Mouse (Mus musculus) thymus, postnatal 10 days (tissue): Measurements from ENCODE around the gene Rcan2.
"Not testable (repeated sequence)": the region's sequence is repeated elsewhere in the genome, so short reads cannot be mapped to it uniquely, and the experiment has no call there.

Source experiments
- DNase-seq, 2 experiments: peaks; one replicate each; pipeline ENCODE4 v3.0.0; 2021; ENCODE audit warnings: low spot score in 2 of 2

Gene Rcan2

GRCm38 (mm10) chr17:43825411-43825785, 24.2 kb downstream of the Rcan2 start:
- DNase-seq, result not testable (repeated sequence)

- DNase-seq, result no peak
These were observed 26.1 kb downstream of the Rcan2 start for GRCm38 (mm10) chr17:43827261-43827660.

- DNase-seq, result no peak
These were observed 31.4 kb downstream of the Rcan2 start for GRCm38 (mm10) chr17:43832401-43833124.

GRCm38 (mm10) chr17:43840208-43840607, 39.1 kb downstream of the Rcan2 start:
- no peak for DNase-seq

- DNase-seq, result no peak
These were observed 45.6 kb downstream of the Rcan2 start for GRCm38 (mm10) chr17:43846714-43847113.

GRCm38 (mm10) chr17:43848903-43849302, 47.8 kb downstream of the Rcan2 start:
- DNase-seq, result no peak

GRCm38 (mm10) chr17:43855132-43855531, 54.0 kb downstream of the Rcan2 start:
- no peak for DNase-seq

- no peak for DNase-seq
These were observed 54.9 kb downstream of the Rcan2 start for GRCm38 (mm10) chr17:43856081-43856480.

GRCm38 (mm10) chr17:43868808-43869207, 67.7 kb downstream of the Rcan2 start:
- DNase-seq, result no peak

GRCm38 (mm10) chr17:43869677-43870076, 68.5 kb downstream of the Rcan2 start:
- peak; percentile 14 to 55 for DNase-seq

- DNase-seq, result no peak
These were observed 73.3 kb downstream of the Rcan2 start for GRCm38 (mm10) chr17:43874417-43874816.

GRCm38 (mm10) chr17:43877425-43877824, 76.3 kb downstream of the Rcan2 start:
- DNase-seq, result no peak

- DNase-seq, result no peak
These were observed 81.9 kb downstream of the Rcan2 start for GRCm38 (mm10) chr17:43883016-43883415.

- no peak for DNase-seq
These were observed 85.1 kb downstream of the Rcan2 start for GRCm38 (mm10) chr17:43886262-43886661.

GRCm38 (mm10) chr17:43887931-43888330, 86.8 kb downstream of the Rcan2 start:
- no peak for DNase-seq

- no peak for DNase-seq
These were observed 96.2 kb downstream of the Rcan2 start for GRCm38 (mm10) chr17:43897346-43897745.

- DNase-seq, result no peak
These were observed 98.4 kb downstream of the Rcan2 start for GRCm38 (mm10) chr17:43899405-43900092.

GRCm38 (mm10) chr17:43900133-43900532, 99.0 kb downstream of the Rcan2 start:
- DNase-seq, result no peak

GRCm38 (mm10) chr17:43901474-43901873, 100.3 kb downstream of the Rcan2 start:
- no peak for DNase-seq

GRCm38 (mm10) chr17:43903807-43904771, 102.9 kb downstream of the Rcan2 start:
- no peak for DNase-seq

GRCm38 (mm10) chr17:43904896-43905295, 103.7 kb downstream of the Rcan2 start:
- DNase-seq, result no peak

GRCm38 (mm10) chr17:43906728-43907127, 105.6 kb downstream of the Rcan2 start:
- no peak for DNase-seq
